Mouse (Mus musculus) thymus, postnatal 0 days (tissue): Measurements from ENCODE around the gene Cd96. TPM values are rescaled to one million over a fixed set of nuclear protein-coding genes. Genes with fewer than 3 reads are reported as not detected.
A peak's percentile ranks its signal among the peaks of the same experiment; 100 is the strongest.

Experiments used
- DNase-seq: peaks from one replicate; pipeline ENCODE4 v3.0.0-alpha.2; 2015; ENCODE audit warnings: low spot score
- polyA plus RNA-seq: library from polyadenylated mRNA; unstranded; fragments of >200 nt; fragmentation: Nextera tagmentation; extraction: Ambion mirVana; gene quantifications from 2 replicates; pipeline ENCODE4 v1.2.1, GENCODE M21; 2015

Gene Cd96
- polyA plus RNA-seq, 1 experiment from 2014 or later, result 60.4 TPM

- DNase-seq, result peak; percentile 51
These were observed 129.0 kb downstream of the Cd96 start for GRCm38 (mm10) chr16:45990901-45991676.

DNA sequence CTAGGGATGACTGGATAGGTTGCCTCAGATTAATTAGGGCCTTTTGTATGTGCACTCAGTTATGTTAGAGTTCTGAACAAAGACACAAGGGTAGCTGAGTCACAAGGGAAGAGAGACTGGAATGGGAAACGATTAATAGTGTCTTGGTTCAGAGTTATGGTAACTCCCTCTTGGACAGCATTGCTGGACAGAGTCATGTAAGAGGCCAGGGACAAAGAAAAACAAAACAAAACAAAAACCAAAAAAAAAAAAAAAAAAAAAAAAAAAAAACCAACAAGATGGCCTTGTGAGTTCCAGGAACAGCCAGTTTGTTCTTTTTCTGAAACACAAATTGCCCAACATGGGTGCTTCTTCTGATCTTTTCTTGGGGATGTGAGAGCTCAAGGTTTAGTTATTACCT, 133.8 kb downstream of the Cd96 start:
- DNase-seq, result no peak

Other genes with a start within 250 kb of the Cd96 start
- 2.2 and 2.6 TPM in 2 replicates for gene Phldb2, start 166.7 kb downstream of the Cd96 start, polyA plus RNA-seq
- 7.4 and 7.5 TPM in 2 replicates for gene Plcxd2, start 110.0 kb downstream of the Cd96 start, polyA plus RNA-seq
- 2.7 and 3.8 TPM in 2 replicates for gene Gm4737, start 34.8 kb upstream of the Cd96 start, polyA plus RNA-seq